Mouse (Mus musculus) gastrocnemius, postnatal 14 days (tissue): ENCODE measurements around the gene Tubg1. TPM values are rescaled to one million over a fixed set of nuclear protein-coding genes. Genes with fewer than 3 reads are reported as not detected.
A peak's percentile ranks its signal among the peaks of the same experiment; 100 is the strongest.

Experiments used
- DNase-seq: peaks from one replicate; pipeline ENCODE4 v3.0.0; 2021; ENCODE audit warnings: mixed read lengths
- intact Hi-C: fragments of 180-260 bp; cut with DNase I; formaldehyde crosslinking; loops from one replicate; pipeline ENCODE4 v1.15.1; 2025; ENCODE audit warnings: low total_unique reads
- microRNA-seq, 2 experiments: library from miRNA; unstranded; fragments of <30 nt; microRNA quantifications; one replicate each; pipeline ENCODE4 v1.2.0; 2021
- total RNA-seq, 2 experiments: library from RNA; stranded (reverse); gene quantifications; 2 replicates each; pipeline ENCODE4 v1.2.3; 2021

Gene Tubg1
- total RNA-seq, 2 experiments from 2014 or later: 26.3 to 31.2 TPM

GRCm38 (mm10) chr11:101173631-101174388 is 54.1 kb downstream of the Tubg1 start:
- DNase-seq: peak; percentile 84
- intact Hi-C loops: no loop called here

- DNase-seq: no peak
- intact Hi-C loops: no loop called here
These were observed 54.6 kb downstream of the Tubg1 start for GRCm38 (mm10) chr11:101174389-101174745.

GRCm38 (mm10) chr11:101174851-101175628 is 55.3 kb downstream of the Tubg1 start, which contains the start of gene Ccr10:
Gene Ccr10 (minus strand): TSS chr11:101175443.
- intact Hi-C loops: loop anchor here (5.0 kb wide), 1 partner anchor 78 kb away; the partner anchor contains the start of gene Psmc3ip
- no peak for DNase-seq

GRCm38 (mm10) chr11:101175636-101176116 is 55.9 kb downstream of the Tubg1 start:
- no peak for DNase-seq
- intact Hi-C loops: loop anchor here (5.0 kb wide), 1 partner anchor 78 kb away; the partner anchor contains the start of gene Psmc3ip

Small RNA genes lying within 50 kb of the gene (microRNA-seq; reads per million reads assigned to microRNA genes)
- 0 reads per million in 2 experiments for gene Gm27626

Other genes with a start within 250 kb of the Tubg1 start
- 10 to 100 TPM; 41.7 to 43.6 TPM for gene Stat3, start 180.4 kb upstream of the Tubg1 start, total RNA-seq
- 100 to 1,000 TPM; 226 to 256 TPM for gene Cavin1, start 149.1 kb upstream of the Tubg1 start, total RNA-seq
- gene Atp6v0a1, start 110.5 kb upstream of the Tubg1 start, total RNA-seq: 10 to 100 TPM; 53.4 to 58.5 TPM
- 1 to 10 TPM; 6.2 to 7.4 TPM for gene Naglu, start 49.9 kb upstream of the Tubg1 start, total RNA-seq
- gene Hsd17b1, start 41.5 kb upstream of the Tubg1 start, total RNA-seq: under 1 TPM in 1 of 2 experiments, not detected in 1; 0.29 TPM
- gene Coasy, start 37.4 kb upstream of the Tubg1 start, total RNA-seq: 1 to 10 TPM; 8.1 to 9.5 TPM
- 10 to 100 TPM; 10.8 to 12.4 TPM for gene Mlx, start 32.7 kb upstream of the Tubg1 start, total RNA-seq
- gene Psmc3ip, start 24.5 kb upstream of the Tubg1 start, total RNA-seq: 1 to 10 TPM; 1.1 to 1.5 TPM
- 10 to 100 TPM; 33.3 to 34.9 TPM for gene Retreg3, start within 50 bp of the Tubg1 start, total RNA-seq
- 1 to 10 TPM; 3.1 to 4.6 TPM for gene Tubg2, start 36.0 kb downstream of the Tubg1 start, total RNA-seq
- gene Cntnap1, start 50.6 kb downstream of the Tubg1 start, total RNA-seq: 1 to 10 TPM; 1.8 to 2.4 TPM
- gene Plekhh3, start 51.4 kb downstream of the Tubg1 start, total RNA-seq: 10 to 100 TPM; 22.0 to 26.9 TPM
- gene Ccr10, start 55.5 kb downstream of the Tubg1 start, total RNA-seq: under 1 TPM in 1 of 2 experiments, not detected in 1; 0.12 TPM
- gene Ezh1, start 106.5 kb downstream of the Tubg1 start, total RNA-seq: 10 to 100 TPM; 13.5 to 18.1 TPM
- 10 to 100 TPM; 69.8 to 97.1 TPM for gene Ramp2, start 126.1 kb downstream of the Tubg1 start, total RNA-seq
- 10 to 100 TPM; 38.1 to 39.0 TPM for gene Vps25, start 133.8 kb downstream of the Tubg1 start, total RNA-seq
- 1 to 10 TPM in 1 of 2 experiments, under 1 TPM in 1; 0.89 to 1.0 TPM for gene Wnk4, start 140.6 kb downstream of the Tubg1 start, total RNA-seq
- under 1 TPM; 0.13 to 0.21 TPM for gene Cntd1, start 159.1 kb downstream of the Tubg1 start, total RNA-seq
- gene Coa3, start 159.2 kb downstream of the Tubg1 start, total RNA-seq: 10 to 100 TPM; 70.0 to 73.4 TPM
- gene Becn1, start 182.3 kb downstream of the Tubg1 start, total RNA-seq: 10 to 100 TPM; 70.7 to 72.9 TPM
- gene Psme3, start 196.3 kb downstream of the Tubg1 start, total RNA-seq: 10 to 100 TPM; 60.9 to 61.2 TPM
- 1 to 10 TPM; 1.2 to 1.3 TPM for gene Aoc2, start 205.1 kb downstream of the Tubg1 start, total RNA-seq
- 10 to 100 TPM; 20.7 to 21.7 TPM for gene Aoc3, start 210.7 kb downstream of the Tubg1 start, total RNA-seq
- not detected for gene G6pc, start 247.6 kb downstream of the Tubg1 start, total RNA-seq